Mouse (Mus musculus) c-Kit-negative CD71-positive TER-119-positive erythroid progenitor cells, embryonic 14.5 days (primary cell): ENCODE results near the gene Gm8082.
"Not testable (repeated sequence)": the region's sequence is repeated elsewhere in the genome, so short reads cannot be mapped to it uniquely, and the experiment has no call there.

ENCODE experiments used
- DNase-seq: peaks from one replicate; pipeline ENCODE4 v3.0.0-alpha.2; 2013; ENCODE audit warnings: low read depth, low spot score

The Gm8082 gene

DNA sequence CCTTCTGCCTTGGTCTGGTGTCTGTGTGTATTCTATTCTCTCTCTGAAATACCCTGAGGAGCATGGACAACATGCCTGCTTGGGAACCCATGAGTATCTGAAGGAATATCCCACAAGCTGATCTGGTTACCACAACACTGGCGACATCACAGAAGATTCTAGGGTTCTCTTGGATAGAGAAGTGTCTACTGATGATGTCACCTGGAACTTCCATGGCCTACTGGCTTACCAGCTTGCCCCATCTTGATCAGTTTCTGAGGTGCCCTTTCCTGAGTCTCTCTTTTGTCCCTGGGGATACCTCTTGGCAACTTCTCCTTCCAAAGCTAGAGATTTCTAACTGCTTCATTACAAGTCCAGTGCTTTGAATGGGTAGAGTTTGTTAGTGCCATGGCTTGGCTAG is at the start of gene Gm8082:
Gm8082 (minus strand) TSS at position 101 of the 400 bp plus-strand sequence.
- DNase-seq: not testable (repeated sequence)

DNA sequence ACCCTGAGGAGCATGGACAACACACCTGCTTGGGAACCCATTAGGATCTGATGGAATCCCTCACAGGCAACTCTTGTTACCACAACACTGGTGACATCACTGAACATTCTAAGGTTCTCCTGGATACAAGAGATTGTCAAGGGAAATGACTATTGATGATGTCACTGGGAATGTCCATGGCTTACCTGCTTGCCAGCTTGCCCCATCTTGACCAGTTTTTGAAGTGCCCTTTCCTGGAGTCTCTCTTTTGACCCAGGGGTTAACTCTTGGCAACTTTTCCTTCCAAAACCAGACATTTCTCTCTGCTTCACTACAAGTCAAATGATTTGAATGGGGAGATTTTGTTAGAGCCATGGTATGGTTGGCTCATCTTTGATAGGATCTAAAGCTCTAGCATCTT is 22.1 kb upstream of the Gm8082 start, which contains the start of gene Gm10376:
Gm10376 (minus strand) TSS at position 101 of the 400 bp plus-strand sequence.
- DNase-seq: not testable (repeated sequence)
